Mouse (Mus musculus) liver, embryonic 14.5 days (tissue): ENCODE results near the gene Ap2s1. TPM values are rescaled to one million over a fixed set of nuclear protein-coding genes. Genes with fewer than 3 reads are reported as not detected.

Experiments
- ATAC-seq: fragments of 200-750 bp; cut with Nextera tagmentation; 2 replicates; pipeline ENCODE4 v1.8.0; 2017; ENCODE audit warnings: moderate number of reproducible peaks, mild to moderate bottlenecking, moderate library complexity; ENCODE audit not compliant: insufficient read depth
- DNase-seq, 3 experiments: peaks; one replicate each; pipeline ENCODE4 v3.0.0-alpha.2; 2012 to 2013; ENCODE audit warnings: low read depth in 3 of 3, low spot score in 3 of 3
- H3K27ac ChIP-seq: fragments of 300-500 bp; sonication (generic); 2 replicates; pipeline ENCODE4 v1.5.1; 2014; ENCODE audit warnings: moderate library complexity, mild to moderate bottlenecking, control low read depth, inconsistent platforms
- H3K27me3 ChIP-seq: fragments of 300-500 bp; sonication (generic); 2 replicates; pipeline ENCODE4 v1.6.1; 2014; ENCODE audit warnings: mild to moderate bottlenecking, low read length, moderate library complexity; ENCODE audit not compliant: control insufficient read depth, insufficient read depth
- H3K36me3 ChIP-seq: fragments of 300-500 bp; sonication (generic); replicated peaks from 2 replicates; pipeline ENCODE4 v1.6.1; 2014; ENCODE audit warnings: low read depth; ENCODE audit not compliant: control insufficient read depth, insufficient read depth
- H3K4me1 ChIP-seq, 2 experiments: fragments of 200-500 bp in 1 of 2; fragments of 300-500 bp in 1 of 2; sonication (generic) in 1 of 2; replicated peaks; 2 replicates each; pipeline ENCODE4 v1.6.1; 2012 to 2014; ENCODE audit warnings: antibody characterized with exemption in 1 of 2, inconsistent platforms in 1 of 2, low read length in 1 of 2; ENCODE audit not compliant: control insufficient read depth in 2 of 2, insufficient read depth in 2 of 2
- H3K4me2 ChIP-seq: fragments of 300-500 bp; sonication (generic); 2 replicates; pipeline ENCODE4 v1.6.1; 2014; ENCODE audit warnings: low read depth, mild to moderate bottlenecking, control low read depth, moderate library complexity
- H3K4me3 ChIP-seq, 2 experiments: fragments of 200-500 bp in 1 of 2; fragments of 300-500 bp in 1 of 2; sonication (generic) in 1 of 2; 2 replicates each; pipeline ENCODE4 v1.5.1; 2012 to 2014; ENCODE audit warnings: low read depth in 2 of 2, low read length in 2 of 2, mild to moderate bottlenecking in 2 of 2, control low read depth in 1 of 2, inconsistent platforms in 1 of 2, moderate library complexity in 1 of 2; ENCODE audit not compliant: insufficient read depth in 1 of 2
- H3K9ac ChIP-seq: fragments of 300-500 bp; sonication (generic); replicated peaks from 2 replicates; pipeline ENCODE4 v1.6.1; 2014; ENCODE audit warnings: mild to moderate bottlenecking, control low read depth, moderate library complexity
- H3K9me3 ChIP-seq: fragments of 300-500 bp; sonication (generic); 2 replicates; pipeline ENCODE4 v1.6.1; 2016; ENCODE audit warnings: low read length, mixed read lengths; ENCODE audit not compliant: control insufficient read depth
- CTCF ChIP-seq: IDR thresholded peaks from 2 replicates; pipeline ENCODE4 v1.5.1; 2016; ENCODE audit warnings: antibody characterized with exemption, low read depth, control low read depth
- EP300 ChIP-seq: IDR thresholded peaks from 2 replicates; pipeline ENCODE4 v1.6.1; 2016; ENCODE audit warnings: antibody characterized with exemption, low read depth
- WGBS: fragments of 180-500 bp; shearing (Covaris S2); extraction: QIAGEN DNeasy Blood & Tissue Kit; methylation state at CpG from one replicate; pipeline ENCODE4 v1.1.7; 2014; ENCODE audit not compliant: insufficient replicate concordance; 5-methylcytosine and 5-hydroxymethylcytosine counted together
- polyA plus RNA-seq, 2 experiments: library from polyadenylated mRNA; depleted of rRNA in 1 of 2; stranded (reverse) in 1 of 2; unstranded in 1 of 2; fragments of >200 nt; fragmentation: Nextera tagmentation in 1 of 2; extraction: Ambion mirVana in 1 of 2; gene quantifications; 2 replicates each; pipeline versions ENCODE4 v1.2.1 to v1.2.3; 2012 to 2014

Ap2s1 gene
- polyA plus RNA-seq, 2 experiments, result 175 to 176 TPM

- H3K4me1 ChIP-seq, result peaks cover 22 to 24% of the 10 kb centered on the region in 2 experiments
- peak overlapping the region; percentile 98 for H3K9ac ChIP-seq
- peak; percentile 86 to 88 (median 87) for DNase-seq
Observed at GRCm38 (mm10) chr7:16783224-16783688, 45.0 kb downstream of the Ap2s1 start.

GRCm38 (mm10) chr7:16783758-16784415 is 45.7 kb downstream of the Ap2s1 start:
- WGBS, result 33% methylated on average over 17 of the region's 17 CpGs
- 0 out of 2 replicates have a peak, but pooled peaks have one; percentile 0 for TF ChIP-seq CTCF
- no peak for TF ChIP-seq EP300
- Histone ChIP-seq H3K9me3 (no peaks in the 10 kb centered on the region), H3K27ac (peak overlapping the region; percentile 94), H3K4me3 (peak overlapping the region; percentile 87 to 98), H3K4me2 (peak overlapping the region; percentile 86), H3K4me1 (peaks cover 22 to 24% of the 10 kb centered on the region in 2 experiments), H3K36me3 (peaks cover 48% of the 10 kb centered on the region), H3K27me3 (no peaks in the 10 kb centered on the region), H3K9ac (peak overlapping the region; percentile 98)
- ATAC-seq (no peak), DNase-seq (no peak)

More at GRCm38 (mm10) chr7:16783224-16783688, 45.0 kb downstream of the Ap2s1 start:
- 3% methylated on average over 10 of the region's 10 CpGs for WGBS
- Histone ChIP-seq H3K27me3 (no peaks in the 10 kb centered on the region), H3K9me3 (no peaks in the 10 kb centered on the region), H3K27ac (peak overlapping the region; percentile 94), H3K4me2 (peak overlapping the region; percentile 86), H3K4me3 (peak overlapping the region; percentile 87 to 98), H3K36me3 (peaks cover 46% of the 10 kb centered on the region)
- TF ChIP-seq EP300, result peak; percentile 75; the same call in 1 of the 2 replicates
- TF ChIP-seq CTCF, result 0 out of 2 replicates have a peak, but pooled peaks have one; percentile 2
- ATAC-seq, result peak; percentile 90

GRCm38 (mm10) chr7:16784498-16784976 is 46.3 kb downstream of the Ap2s1 start:
- TF ChIP-seq EP300 (no peak), CTCF (no peak)
- Histone ChIP-seq H3K4me3 (peak overlapping the region; percentile 87 to 98), H3K36me3 (peaks cover 55% of the 10 kb centered on the region), H3K4me2 (peak overlapping the region; percentile 86), H3K27ac (peak overlapping the region; percentile 94), H3K27me3 (no peaks in the 10 kb centered on the region), H3K9ac (peak overlapping the region; percentile 98), H3K4me1 (peaks cover 22 to 24% of the 10 kb centered on the region in 2 experiments), H3K9me3 (no peaks in the 10 kb centered on the region)
- no peak for DNase-seq
- no peak for ATAC-seq
- 58% methylated on average over 10 of the region's 10 CpGs for WGBS

GRCm38 (mm10) chr7:16785541-16786083 is 47.4 kb downstream of the Ap2s1 start:
- peaks cover 66% of the 10 kb centered on the region for H3K36me3 ChIP-seq
- TF ChIP-seq CTCF, result no peak
- no peak for TF ChIP-seq EP300
- H3K9me3 ChIP-seq, result no peaks in the 10 kb centered on the region
- peak overlapping the region; percentile 48 for H3K27ac ChIP-seq
- ATAC-seq, result no peak
- peak overlapping the region; percentile 29 to 87 for H3K4me3 ChIP-seq
- H3K9ac ChIP-seq, result peak overlapping the region; percentile 98
- H3K27me3 ChIP-seq, result no peaks in the 10 kb centered on the region
- DNase-seq, result no peak
- peak overlapping the region; percentile 86 for H3K4me2 ChIP-seq
- 72% methylated on average over 8 of the region's 8 CpGs for WGBS
- H3K4me1 ChIP-seq, result peaks cover 21 to 22% of the 10 kb centered on the region in 2 experiments

GRCm38 (mm10) chr7:16792316-16792715 is 54.1 kb downstream of the Ap2s1 start:
- Histone ChIP-seq H3K27ac (no peak overlapping the region), H3K4me3 (no peak overlapping the region), H3K4me1 (no peaks in the 10 kb centered on the region; a peak in 1 of 4 replicates), H3K9me3 (no peaks in the 10 kb centered on the region), H3K4me2 (no peak overlapping the region), H3K27me3 (no peaks in the 10 kb centered on the region), H3K9ac (no peak overlapping the region), H3K36me3 (peaks cover 96% of the 10 kb centered on the region)
- 79% methylated on average over 5 of the region's 5 CpGs for WGBS
- DNase-seq (no peak), ATAC-seq (no peak)
- TF ChIP-seq EP300, result no peak
- no peak for TF ChIP-seq CTCF
